Mouse (Mus musculus): ENCODE results near the gene Dnajb12. TPM values are rescaled to one million over a fixed set of nuclear protein-coding genes. Genes with fewer than 3 reads are reported as not detected.

Gene Dnajb12
- total RNA-seq, 2 experiments from 2014 or later: 49.7 to 52.8 TPM

DNA sequence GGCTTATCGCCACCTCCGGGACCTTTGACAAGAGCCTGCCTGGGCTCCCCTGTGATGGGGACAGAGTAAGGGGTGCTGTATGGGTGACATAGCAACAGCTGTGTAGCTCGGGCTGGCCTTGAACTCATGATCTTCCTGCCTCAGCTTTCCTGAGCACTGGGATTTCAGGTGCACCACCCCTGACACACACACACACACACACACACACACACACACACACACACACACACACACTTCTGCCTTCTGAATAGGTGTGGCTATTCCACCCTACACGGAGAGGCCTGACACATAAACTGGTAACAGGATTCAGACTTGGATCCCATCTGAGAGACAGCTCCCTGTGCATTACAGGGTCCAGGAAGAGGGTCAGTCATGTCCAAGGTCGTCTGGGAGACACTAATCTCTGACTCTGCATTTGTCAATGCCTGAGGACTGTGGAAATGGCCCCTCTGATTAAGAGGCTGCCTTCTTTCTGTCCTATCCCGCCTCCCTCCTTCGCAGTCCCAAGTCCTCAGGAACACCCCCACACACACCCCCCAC is 29.5 kb downstream of the Dnajb12 start:
- DNase-seq (ENCODE audit: low spot score in 2 of 2): no peak
- intact Hi-C loops (cut with DNase I): no loop called here

DNA sequence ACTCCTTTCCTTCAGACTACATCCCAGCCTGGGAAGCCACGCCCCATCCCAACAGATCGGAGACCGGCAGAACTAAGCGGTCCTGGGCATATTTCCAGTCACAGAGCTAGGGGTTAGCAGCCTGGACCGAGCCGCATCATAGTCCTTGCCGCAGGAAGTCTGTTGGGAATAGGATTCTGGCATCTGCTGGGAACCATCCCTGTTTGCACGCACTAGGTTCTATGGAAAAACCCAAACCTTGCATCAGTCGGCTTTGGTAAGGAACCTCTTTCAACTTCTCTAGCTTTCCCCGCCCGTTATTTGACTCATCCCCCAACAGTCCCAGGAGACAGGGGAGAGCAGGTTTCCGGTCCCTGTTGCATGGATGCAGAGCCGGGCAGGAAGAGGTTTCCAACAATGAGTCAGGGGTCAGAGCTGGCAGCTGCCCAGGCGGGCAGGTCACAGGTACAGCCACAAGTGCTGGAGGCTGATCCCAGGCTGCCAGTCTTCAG is 30.0 kb downstream of the Dnajb12 start:
- intact Hi-C loops (cut with DNase I): no loop called here
- peak in 1 of 2 experiments; percentile 43 for DNase-seq (ENCODE audit: low spot score in 2 of 2)

DNA sequence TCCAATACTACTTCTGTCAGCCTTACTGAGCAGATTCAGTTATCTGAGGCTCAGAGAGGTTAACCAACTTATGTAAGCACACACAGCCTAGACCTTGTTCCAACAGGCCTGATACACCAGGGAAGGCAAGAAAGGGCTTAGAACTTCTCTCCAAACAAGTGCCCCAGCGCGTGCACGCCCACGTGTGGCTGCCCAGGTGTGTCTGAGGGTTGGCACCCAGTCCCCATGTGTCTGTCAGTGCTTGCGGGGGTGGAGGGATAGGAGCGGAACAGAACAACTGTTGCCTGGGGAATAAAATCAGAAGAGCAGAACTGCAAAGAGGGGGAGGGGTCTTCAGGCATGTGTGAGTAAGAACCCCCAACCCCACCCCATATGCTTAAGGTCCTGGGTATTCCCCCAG is 31.7 kb downstream of the Dnajb12 start:
- intact Hi-C loops (cut with DNase I): no loop called here
- no peak for DNase-seq (ENCODE audit: low spot score in 2 of 2)

DNA sequence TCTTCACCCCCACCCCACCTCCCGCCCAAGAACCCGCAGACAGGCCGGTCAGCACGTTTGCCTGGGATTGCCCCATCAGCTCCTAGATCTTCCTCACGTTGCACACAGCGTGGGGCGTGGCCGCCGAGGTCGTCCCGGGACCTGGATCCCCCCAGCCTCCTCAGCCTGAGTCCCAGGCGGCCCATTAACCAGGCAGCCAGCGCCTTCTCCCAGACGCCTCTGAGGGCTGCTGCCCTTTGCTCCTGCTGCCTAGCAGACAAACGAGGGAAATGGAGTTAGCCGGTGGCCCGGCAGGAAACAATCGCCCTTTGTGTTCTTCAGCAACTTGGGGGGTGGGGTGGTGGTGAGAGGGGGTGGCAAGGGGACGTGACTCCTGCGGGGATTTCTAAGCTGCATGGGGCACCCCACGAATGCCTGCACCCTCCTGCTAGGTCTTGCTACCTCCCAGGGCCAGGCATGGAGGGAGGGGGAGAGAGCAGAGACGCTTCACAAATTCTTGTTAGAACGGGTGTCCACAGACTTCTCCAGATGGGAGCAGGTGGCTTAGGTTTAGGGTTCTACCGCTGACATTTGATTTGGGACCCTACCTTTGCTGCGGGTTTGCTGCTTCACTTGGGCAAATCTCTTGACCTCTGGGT is 32.3 kb downstream of the Dnajb12 start:
- DNase-seq (ENCODE audit: low spot score in 2 of 2): no peak
- intact Hi-C loops (cut with DNase I): no loop called here

DNA sequence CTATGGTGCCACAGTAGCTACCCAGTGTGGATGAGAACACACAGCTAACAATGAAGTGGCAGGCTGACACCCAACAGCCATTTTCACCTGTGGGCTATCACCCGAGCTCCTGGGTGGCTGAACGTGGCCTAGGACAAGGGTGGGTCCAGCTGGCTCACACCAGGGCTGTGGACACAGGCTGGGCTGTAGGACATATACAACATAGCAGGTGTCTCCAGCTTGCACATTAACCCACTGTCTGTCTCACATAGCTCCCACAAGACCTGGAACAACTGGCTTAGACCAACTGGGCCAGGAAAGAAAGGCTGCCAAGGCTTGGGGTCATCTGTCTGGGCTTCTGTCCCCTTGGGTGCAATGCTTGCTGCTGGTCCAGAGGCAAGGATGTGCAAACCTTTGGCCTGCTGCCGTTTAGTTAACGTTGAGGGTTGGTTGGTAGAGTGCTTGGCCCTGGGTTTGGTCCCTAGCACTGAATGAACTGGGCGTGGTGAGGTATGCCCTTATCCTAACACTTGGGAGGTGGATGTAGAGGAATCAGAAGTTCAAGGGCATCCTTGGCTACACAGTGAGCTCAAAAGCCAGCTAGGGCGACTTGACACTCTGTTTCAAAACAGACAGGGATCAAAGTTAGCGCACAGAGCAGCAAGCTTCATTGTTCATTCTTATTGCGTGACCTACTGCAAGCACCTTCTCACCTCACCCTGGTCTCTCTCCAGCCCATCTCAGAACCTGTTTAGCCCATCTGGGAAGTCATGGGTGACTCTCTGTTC is 36.0 kb downstream of the Dnajb12 start:
- no peak for DNase-seq (ENCODE audit: low spot score in 2 of 2)

DNA sequence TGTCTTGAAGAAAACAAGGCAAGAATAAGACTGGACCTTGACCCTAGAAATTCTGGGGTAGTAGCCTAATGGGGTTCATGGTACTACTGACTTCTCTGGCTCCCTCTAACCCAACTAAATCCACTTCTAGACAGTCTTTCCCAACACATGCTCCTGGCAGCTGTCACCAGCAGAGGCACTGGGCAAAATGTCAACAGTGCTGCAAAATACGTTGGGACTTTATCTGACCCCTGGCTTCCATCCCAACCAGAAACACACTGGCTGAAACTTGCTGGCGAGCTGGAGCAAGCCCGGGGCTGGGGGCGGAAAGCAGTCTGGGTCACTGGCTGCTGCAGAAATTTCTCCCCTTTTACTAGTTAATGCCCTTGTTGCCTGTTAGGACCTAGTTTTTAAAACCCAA is 36.8 kb downstream of the Dnajb12 start:
- DNase-seq (ENCODE audit: low spot score in 2 of 2): no peak
- intact Hi-C loops (cut with DNase I): no loop called here

More for the DNA sequence above, 36.0 kb downstream of the Dnajb12 start:
- intact Hi-C loops (cut with DNase I): no loop called here

DNA sequence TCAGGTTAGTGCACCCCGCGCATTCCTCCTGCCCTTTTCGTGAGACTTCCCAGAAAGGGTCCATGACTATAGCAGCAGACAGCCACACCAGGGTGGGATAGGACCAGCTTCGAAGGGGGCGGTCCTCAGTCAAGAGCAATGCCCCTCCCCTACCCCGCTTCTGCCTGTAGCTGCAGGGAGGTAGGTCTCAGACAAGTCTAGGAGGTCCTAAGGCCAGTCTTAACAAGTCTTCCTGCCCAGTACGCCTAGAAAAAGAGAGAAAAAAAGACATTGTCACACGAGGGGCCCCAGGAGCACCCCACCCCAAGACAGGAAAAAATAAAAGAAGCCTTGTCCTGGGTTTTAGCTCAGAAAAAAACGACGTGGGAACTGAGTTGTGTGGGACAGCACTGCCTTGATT is 37.3 kb downstream of the Dnajb12 start:
- no peak for DNase-seq (ENCODE audit: low spot score in 2 of 2)
- intact Hi-C loops (cut with DNase I): no loop called here

DNA sequence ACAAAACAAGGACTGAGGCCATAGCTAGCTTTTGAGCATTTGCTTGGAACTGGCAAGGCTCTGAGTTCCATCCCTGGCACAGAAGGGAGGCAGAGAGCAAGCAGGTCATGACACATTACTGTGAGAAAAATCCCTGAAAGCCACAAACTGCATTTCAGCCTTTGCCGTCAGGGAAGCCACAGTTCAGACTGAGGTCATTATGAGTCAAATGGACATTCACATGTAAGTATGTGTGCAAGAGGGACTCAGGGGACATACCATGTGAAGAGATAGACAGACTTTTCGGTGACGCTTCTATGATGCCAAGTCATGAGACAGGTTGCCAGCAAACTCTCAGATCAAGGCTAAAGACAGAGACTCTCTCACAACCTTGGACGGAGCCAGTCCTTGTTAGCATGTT is 38.8 kb downstream of the Dnajb12 start:
- intact Hi-C loops (cut with DNase I): no loop called here
- DNase-seq (ENCODE audit: low spot score in 2 of 2): no peak

DNA sequence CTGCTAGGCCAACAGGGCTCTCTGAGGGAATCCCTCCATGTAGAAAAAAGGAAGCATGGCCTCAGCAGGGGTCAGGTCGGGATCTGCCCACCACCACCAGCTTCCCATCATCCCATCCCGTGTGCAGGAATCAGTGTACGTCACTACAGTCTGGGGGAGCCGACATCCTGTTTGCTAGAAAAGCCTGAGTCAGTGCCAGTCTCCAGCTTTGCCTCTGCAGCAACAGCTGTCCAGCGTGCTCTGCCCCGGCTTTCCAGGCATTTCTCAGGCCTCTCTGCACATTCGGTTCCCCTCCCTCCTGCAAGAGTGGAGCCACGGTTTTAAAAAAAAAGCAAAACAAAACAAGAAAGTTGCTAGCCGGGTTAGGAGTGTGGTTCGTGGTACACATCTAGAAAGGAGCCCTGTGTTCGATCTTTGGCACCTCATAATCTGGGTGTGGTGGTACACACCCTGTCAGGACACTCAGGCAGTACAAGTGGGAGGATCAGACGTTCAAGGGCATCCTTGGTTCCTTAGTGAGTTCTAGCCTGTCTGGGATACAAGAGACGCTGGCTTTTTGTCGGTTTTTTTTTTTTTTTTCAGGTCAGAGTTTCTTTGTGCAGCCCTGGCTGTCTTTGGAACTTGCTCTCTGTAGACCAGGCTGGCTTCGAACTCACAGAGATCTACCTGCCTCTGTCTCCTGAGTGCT is 40.3 kb downstream of the Dnajb12 start:
- no peak for DNase-seq (ENCODE audit: low spot score in 2 of 2)
- intact Hi-C loops (cut with DNase I): no loop called here

- no peak for DNase-seq (ENCODE audit: low spot score in 2 of 2)
- intact Hi-C loops (cut with DNase I): no loop called here
Measured at GRCm38 (mm10) chr10:59920485-59920809, 41.1 kb downstream of the Dnajb12 start.

- intact Hi-C loops (cut with DNase I): no loop called here
- peak; percentile 43 to 65 for DNase-seq (ENCODE audit: low spot score in 2 of 2)
Measured at GRCm38 (mm10) chr10:59920810-59921681, 41.7 kb downstream of the Dnajb12 start.

DNA sequence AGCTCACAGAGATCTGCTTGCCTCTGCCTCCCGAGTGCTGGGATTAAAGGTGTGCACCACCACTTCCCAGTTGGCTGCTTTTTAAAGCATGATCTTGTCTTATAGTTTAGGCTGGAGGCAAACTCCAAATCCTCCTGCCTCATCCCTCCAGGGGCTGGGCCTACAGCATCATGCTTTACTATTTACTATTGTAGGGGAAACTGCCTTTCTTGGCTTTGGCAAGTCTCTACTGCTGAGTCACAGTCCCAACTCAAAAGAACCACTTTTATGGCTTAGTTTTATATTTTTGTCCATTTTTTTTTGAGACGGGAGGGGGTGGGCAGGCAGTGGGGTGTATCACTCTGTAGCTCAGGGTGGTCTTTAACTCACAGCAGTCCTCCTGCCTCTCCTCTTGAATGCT is 44.1 kb downstream of the Dnajb12 start:
- intact Hi-C loops (cut with DNase I): no loop called here
- no peak for DNase-seq (ENCODE audit: low spot score in 2 of 2)

DNA sequence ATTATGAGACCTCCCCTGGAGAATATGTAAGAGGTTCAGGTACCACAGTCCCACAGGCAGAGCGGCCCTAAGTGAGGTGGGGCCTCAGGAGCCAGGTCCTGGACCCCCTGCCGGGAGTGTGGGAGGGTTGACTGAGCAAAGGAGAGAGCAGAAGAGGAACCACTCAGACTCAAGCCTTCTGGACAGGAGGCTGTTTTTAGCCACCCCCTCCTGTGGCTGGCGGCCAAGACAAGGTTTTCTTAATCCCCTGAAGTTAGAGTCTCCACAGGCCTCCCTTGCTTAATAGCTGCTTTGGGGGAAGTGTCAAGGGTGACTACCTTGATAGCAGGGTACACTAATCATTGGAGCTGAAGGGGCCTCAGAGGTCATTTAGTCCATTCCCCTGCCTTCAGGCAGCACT is 44.9 kb downstream of the Dnajb12 start:
- intact Hi-C loops (cut with DNase I): no loop called here
- DNase-seq (ENCODE audit: low spot score in 2 of 2): peak in 1 of 2 experiments; percentile 59

- intact Hi-C loops (cut with DNase I): no loop called here
- no peak for DNase-seq (ENCODE audit: low spot score in 2 of 2)
Measured at GRCm38 (mm10) chr10:59929205-59929604, 49.8 kb downstream of the Dnajb12 start.

- DNase-seq (ENCODE audit: low spot score in 2 of 2): peak in 1 of 2 experiments; percentile 73
- intact Hi-C loops (cut with DNase I): no loop called here
Measured at GRCm38 (mm10) chr10:59930996-59931395, 51.6 kb downstream of the Dnajb12 start.

DNA sequence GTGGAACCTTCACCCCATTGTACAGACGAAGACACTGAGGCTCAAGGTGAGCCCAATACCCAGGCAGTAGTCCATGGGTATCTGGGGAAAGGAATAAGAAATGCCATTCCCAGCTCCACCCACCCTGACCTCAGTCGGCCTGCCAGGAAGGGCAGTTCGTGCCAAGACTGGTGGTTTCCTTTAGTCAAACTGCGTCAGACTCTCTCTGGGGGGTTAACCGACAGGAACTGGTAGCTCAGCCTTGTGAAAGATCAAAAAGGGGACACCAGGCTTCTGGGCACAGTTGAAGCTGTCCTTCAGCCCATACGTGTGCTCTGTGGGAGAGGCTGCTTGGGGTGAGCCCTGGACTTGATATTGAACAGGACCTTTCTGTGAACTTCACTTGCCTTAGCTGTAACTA is 53.2 kb downstream of the Dnajb12 start:
- DNase-seq (ENCODE audit: low spot score in 2 of 2): no peak
- intact Hi-C loops (cut with DNase I): no loop called here

GRCm38 (mm10) chr10:59934039-59934438 is 54.7 kb downstream of the Dnajb12 start:
- no peak for DNase-seq (ENCODE audit: low spot score in 2 of 2)
- intact Hi-C loops (cut with DNase I): no loop called here

DNA sequence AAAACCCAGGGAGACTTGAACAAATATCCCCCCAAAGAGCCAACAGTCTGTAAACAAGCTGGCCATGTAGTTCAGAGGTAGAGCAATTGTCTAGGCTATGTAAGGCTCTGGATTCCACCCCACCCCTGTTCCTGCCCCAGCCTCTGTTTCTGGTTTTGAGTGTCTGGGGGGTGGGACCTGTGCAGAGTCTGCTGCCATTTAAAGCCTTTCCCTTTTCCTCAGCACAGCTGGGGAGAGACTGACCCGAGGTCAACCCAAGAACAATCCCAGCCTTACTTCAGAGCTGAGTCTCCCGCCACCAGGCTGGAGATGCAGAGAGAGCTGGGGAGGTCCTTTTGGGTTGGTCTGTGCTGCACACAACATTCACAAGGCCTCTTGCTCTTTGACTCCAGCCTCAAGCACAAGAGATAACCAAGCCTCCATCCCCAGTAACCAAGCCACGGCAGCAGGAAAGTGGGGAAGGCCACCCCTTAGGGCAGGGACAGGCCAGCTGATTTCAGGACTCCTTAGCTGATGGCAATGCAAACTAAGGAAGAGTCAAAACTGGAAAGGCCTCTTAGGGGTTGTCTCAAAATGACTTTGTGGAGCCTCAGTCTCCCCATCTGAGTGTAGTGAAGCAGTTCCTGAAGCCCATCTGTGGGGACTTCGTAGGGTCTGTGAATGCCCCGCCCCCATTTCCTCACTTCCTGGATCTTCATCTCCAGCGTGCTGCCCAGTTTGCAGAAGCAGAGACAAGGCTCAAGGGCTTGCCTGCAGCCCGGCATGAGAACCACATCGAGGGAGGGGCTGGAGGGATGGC is 56.9 kb downstream of the Dnajb12 start:
- intact Hi-C loops (cut with DNase I): no loop called here
- no peak for DNase-seq (ENCODE audit: low spot score in 2 of 2)

DNA sequence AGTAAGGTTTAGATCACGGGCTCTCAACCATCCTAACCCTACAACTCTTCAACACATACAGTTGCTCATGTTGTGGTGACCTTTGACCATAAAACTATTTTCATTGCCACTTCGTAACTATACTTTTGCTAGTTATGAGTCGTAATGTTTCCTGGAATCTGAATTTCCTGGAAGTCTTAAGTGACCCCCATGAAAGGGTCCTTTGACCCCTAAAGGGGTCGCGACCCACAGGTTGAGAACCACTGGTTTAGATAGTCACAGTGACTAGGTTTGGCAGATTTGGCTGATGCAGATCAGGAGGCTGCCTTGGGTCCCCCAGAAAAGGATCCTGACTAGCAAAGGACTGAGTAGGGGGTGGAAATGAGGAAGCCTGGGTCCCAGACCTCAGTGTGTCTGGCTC is 59.3 kb downstream of the Dnajb12 start:
- no peak for DNase-seq (ENCODE audit: low spot score in 2 of 2)
- intact Hi-C loops (cut with DNase I): no loop called here

All from left cerebral cortex, postnatal 25 days (tissue).